Mouse (Mus musculus) thymus, adult 2 months (tissue): Measurements from ENCODE around the gene Cdh23.

Experiments used
- CTCF ChIP-seq: fragments of 200-500 bp; IDR thresholded peaks from 2 replicates; pipeline ENCODE4 v1.5.1; 2012; ENCODE audit warnings: mild to moderate bottlenecking, control low read depth, low read length, moderate library complexity, borderline replicate concordance; ENCODE audit not compliant: control insufficient read depth, poor library complexity, insufficient read depth; ENCODE audit errors: extremely low read depth
- POLR2A ChIP-seq: fragments of 200-500 bp; IDR thresholded peaks from 2 replicates; pipeline ENCODE4 v1.6.1; 2012; ENCODE audit warnings: mild to moderate bottlenecking, low read length, control low read depth, moderate library complexity; ENCODE audit not compliant: control insufficient read depth, poor library complexity, insufficient read depth; ENCODE audit errors: extremely low read depth

DNA sequence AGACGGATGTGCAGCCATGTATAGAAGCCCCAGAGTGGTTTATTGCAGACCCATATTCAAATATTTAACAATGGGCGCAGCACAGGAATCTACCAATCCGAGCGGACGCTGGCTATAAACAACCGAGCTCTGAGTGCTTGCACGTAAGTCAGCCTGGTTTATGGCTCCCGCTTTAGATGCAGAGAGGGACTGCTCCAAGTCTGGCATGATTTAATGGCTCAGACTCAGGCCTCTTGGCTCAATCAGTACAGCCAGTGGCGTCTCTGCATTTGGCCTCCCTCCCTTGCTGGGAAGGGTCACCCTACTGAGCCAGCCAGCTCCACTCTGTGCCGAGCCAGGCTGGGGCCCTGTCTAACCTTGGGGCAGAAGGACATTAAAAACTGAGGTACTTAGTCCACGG is 94.1 kb downstream of the Cdh23 start:
- no peak for TF ChIP-seq POLR2A
- TF ChIP-seq CTCF, result no peak
